Mouse (Mus musculus): ENCODE measurements around the gene Cep131.

- TF ChIP-seq CTCF (IDR thresholded peaks at IDR 0.05; ENCODE audit: low read depth), result no peak
- no peak for TF ChIP-seq EP300 (optimal IDR thresholded peaks at IDR 0.05)
Measured at GRCm38 (mm10) chr11:120080282-120080681, 6.3 kb downstream of the Cep131 start.
